Mouse (Mus musculus) neural tube, embryonic 12.5 days (tissue): ENCODE measurements around the gene Ubtd2. TPM values are rescaled to one million over a fixed set of nuclear protein-coding genes. Genes with fewer than 3 reads are reported as not detected.
A peak's percentile ranks its signal among the peaks of the same experiment; 100 is the strongest.

Experiments
- ATAC-seq: fragments of 200-750 bp; cut with Nextera tagmentation; 2 replicates; pipeline ENCODE4 v1.8.0; 2017; ENCODE audit warnings: low read depth, mild to moderate bottlenecking, moderate TSS enrichment, moderate library complexity; ENCODE audit not compliant: low FRiP score
- H3K27ac ChIP-seq: fragments of 300-500 bp; sonication (generic); 2 replicates; pipeline ENCODE4 v1.5.1; 2016
- H3K27me3 ChIP-seq: fragments of 300-500 bp; sonication (generic); replicated peaks from 2 replicates; pipeline ENCODE4 v1.6.1; 2016; ENCODE audit warnings: mild to moderate bottlenecking
- H3K36me3 ChIP-seq: fragments of 300-500 bp; sonication (generic); 2 replicates; pipeline ENCODE4 v1.6.1; 2016; ENCODE audit warnings: mild to moderate bottlenecking
- H3K4me1 ChIP-seq: fragments of 300-500 bp; sonication (generic); 2 replicates; pipeline ENCODE4 v1.6.1; 2016
- H3K4me2 ChIP-seq: fragments of 300-500 bp; sonication (generic); replicated peaks from 2 replicates; pipeline ENCODE4 v1.6.1; 2016; ENCODE audit warnings: mild to moderate bottlenecking
- H3K4me3 ChIP-seq: fragments of 300-500 bp; sonication (generic); 2 replicates; pipeline ENCODE4 v1.5.1; 2016
- H3K9ac ChIP-seq: fragments of 300-500 bp; sonication (generic); 2 replicates; pipeline ENCODE4 v1.6.1; 2016; ENCODE audit warnings: mild to moderate bottlenecking
- H3K9me3 ChIP-seq: fragments of 300-500 bp; sonication (generic); 2 replicates; pipeline ENCODE4 v1.6.1; 2016; ENCODE audit warnings: mild to moderate bottlenecking
- WGBS: fragments of 180-500 bp; shearing (Covaris S2); methylation state at CpG from one replicate; pipeline ENCODE4 v1.1.7; 2016; 5-methylcytosine and 5-hydroxymethylcytosine counted together
- polyA plus RNA-seq: library from polyadenylated mRNA; unstranded; fragments of >200 nt; fragmentation: Nextera tagmentation; extraction: Ambion mirVana; gene quantifications from 2 replicates; pipeline ENCODE4 v1.2.1, GENCODE M21; 2016

The Ubtd2 gene
- polyA plus RNA-seq, 1 experiment from 2014 or later, result 60.6 TPM

GRCm38 (mm10) chr11:32531871-32532764 is 76.9 kb downstream of the Ubtd2 start, which contains the start of gene Efcab9:
Efcab9 (minus strand) TSS chr11:32532081.
- Histone ChIP-seq H3K9me3 (no peaks in the 10 kb centered on the region), H3K9ac (peak within 1 kb of the TSS; percentile 70), H3K4me3 (peak within 1 kb of the TSS; percentile 55), H3K36me3 (no peaks in the 10 kb centered on the region), H3K4me1 (peaks cover 31% of the 10 kb centered on the region), H3K27ac (no peak within 1 kb of the TSS), H3K27me3 (peaks cover 15% of the 10 kb centered on the region; the same call in 1 of the 2 replicates), H3K4me2 (peak within 1 kb of the TSS; percentile 97)
- 8% methylated on average over 33 of the region's 33 CpGs for WGBS
- peak; percentile 18; the same call in 1 of the 2 replicates for ATAC-seq

- H3K27ac ChIP-seq, result no peak within 1 kb of the TSS
- ATAC-seq, result peak; percentile 89
- no peaks in the 10 kb centered on the region for H3K36me3 ChIP-seq
- peak within 1 kb of the TSS; percentile 97 for H3K4me2 ChIP-seq
- peak within 1 kb of the TSS; percentile 70 for H3K9ac ChIP-seq
- H3K27me3 ChIP-seq, result peaks cover 15% of the 10 kb centered on the region; the same call in 1 of the 2 replicates
- H3K9me3 ChIP-seq, result no peaks in the 10 kb centered on the region
- under 1% methylated on average over 65 of the region's 82 CpGs for WGBS
- peaks cover 39% of the 10 kb centered on the region for H3K4me1 ChIP-seq
- peak within 1 kb of the TSS; percentile 55 for H3K4me3 ChIP-seq
Observed at GRCm38 (mm10) chr11:32532765-32533481, 77.8 kb downstream of the Ubtd2 start, which contains the start of gene Stk10. Stk10 (plus strand) TSS chr11:32533305.

- no peaks in the 10 kb centered on the region for H3K9me3 ChIP-seq
- peaks cover 46% of the 10 kb centered on the region for H3K4me1 ChIP-seq
- no peaks in the 10 kb centered on the region for H3K36me3 ChIP-seq
- peak overlapping the region; percentile 55 for H3K4me3 ChIP-seq
- WGBS, result 2% methylated on average over 24 of the region's 24 CpGs
- ATAC-seq, result peak; percentile 55
- peaks cover 15% of the 10 kb centered on the region; the same call in 1 of the 2 replicates for H3K27me3 ChIP-seq
- peak overlapping the region; percentile 70 for H3K9ac ChIP-seq
- peak overlapping the region; percentile 97 for H3K4me2 ChIP-seq
- no peak overlapping the region for H3K27ac ChIP-seq
Observed at GRCm38 (mm10) chr11:32533482-32534261, 78.5 kb downstream of the Ubtd2 start.

- 76% methylated on average over 7 of the region's 7 CpGs for WGBS
- Histone ChIP-seq H3K27ac (no peak overlapping the region), H3K9me3 (no peaks in the 10 kb centered on the region), H3K4me1 (peaks cover 53% of the 10 kb centered on the region), H3K27me3 (peaks cover 13% of the 10 kb centered on the region; the same call in 1 of the 2 replicates), H3K9ac (no peak overlapping the region), H3K4me3 (no peak overlapping the region), H3K36me3 (no peaks in the 10 kb centered on the region), H3K4me2 (peak overlapping the region; percentile 97)
- no peak for ATAC-seq
Observed at GRCm38 (mm10) chr11:32534453-32535075, 79.4 kb downstream of the Ubtd2 start.

- H3K4me3 ChIP-seq, result no peak overlapping the region
- H3K9me3 ChIP-seq, result no peaks in the 10 kb centered on the region
- ATAC-seq, result no peak
- no peak overlapping the region for H3K27ac ChIP-seq
- H3K4me2 ChIP-seq, result no peak overlapping the region
- peaks cover 13% of the 10 kb centered on the region; the same call in 1 of the 2 replicates for H3K27me3 ChIP-seq
- WGBS, result 96% methylated on average over 4 of the region's 4 CpGs
- peaks cover 53% of the 10 kb centered on the region for H3K4me1 ChIP-seq
- H3K9ac ChIP-seq, result no peak overlapping the region
- H3K36me3 ChIP-seq, result no peaks in the 10 kb centered on the region
Observed at GRCm38 (mm10) chr11:32535646-32536045, 80.5 kb downstream of the Ubtd2 start.

GRCm38 (mm10) chr11:32536954-32537353 is 81.8 kb downstream of the Ubtd2 start:
- peak overlapping the region; percentile 37; the same call in 1 of the 2 replicates for H3K27ac ChIP-seq
- H3K4me2 ChIP-seq, result no peak overlapping the region
- no peak overlapping the region for H3K4me3 ChIP-seq
- no peak overlapping the region for H3K9ac ChIP-seq
- peaks cover 7% of the 10 kb centered on the region; the same call in 1 of the 2 replicates for H3K27me3 ChIP-seq
- no peaks in the 10 kb centered on the region for H3K9me3 ChIP-seq
- ATAC-seq, result 0 out of 2 replicates have a peak, but pooled peaks have one; percentile 23
- peaks cover 49% of the 10 kb centered on the region for H3K4me1 ChIP-seq
- 23% methylated on average over 7 of the region's 7 CpGs for WGBS
- H3K36me3 ChIP-seq, result no peaks in the 10 kb centered on the region

GRCm38 (mm10) chr11:32538435-32538834 is 83.3 kb downstream of the Ubtd2 start:
- Histone ChIP-seq H3K9me3 (no peaks in the 10 kb centered on the region), H3K36me3 (no peaks in the 10 kb centered on the region), H3K4me1 (peaks cover 48% of the 10 kb centered on the region), H3K9ac (no peak overlapping the region), H3K4me3 (no peak overlapping the region), H3K4me2 (no peak overlapping the region), H3K27me3 (peaks cover 5% of the 10 kb centered on the region; the same call in 1 of the 2 replicates), H3K27ac (no peak overlapping the region)
- ATAC-seq, result no peak
- 62% methylated on average over 6 of the region's 6 CpGs for WGBS

GRCm38 (mm10) chr11:32538846-32539245 is 83.7 kb downstream of the Ubtd2 start:
- Histone ChIP-seq H3K9me3 (no peaks in the 10 kb centered on the region), H3K36me3 (no peaks in the 10 kb centered on the region), H3K4me3 (no peak overlapping the region), H3K4me1 (peaks cover 44% of the 10 kb centered on the region), H3K9ac (no peak overlapping the region), H3K27ac (no peak overlapping the region), H3K4me2 (no peak overlapping the region), H3K27me3 (peaks cover 5% of the 10 kb centered on the region; the same call in 1 of the 2 replicates)
- WGBS, result 87% methylated on average over 4 of the region's 4 CpGs
- no peak for ATAC-seq

- no peak overlapping the region for H3K4me2 ChIP-seq
- peaks cover 35% of the 10 kb centered on the region for H3K4me1 ChIP-seq
- H3K4me3 ChIP-seq, result no peak overlapping the region
- no peak for ATAC-seq
- no peak overlapping the region for H3K9ac ChIP-seq
- no peaks in the 10 kb centered on the region for H3K9me3 ChIP-seq
- H3K36me3 ChIP-seq, result no peaks in the 10 kb centered on the region
- 95% methylated on average over 7 of the region's 7 CpGs for WGBS
- H3K27me3 ChIP-seq, result peaks cover 2% of the 10 kb centered on the region; the same call in 1 of the 2 replicates
- no peak overlapping the region for H3K27ac ChIP-seq
Observed at GRCm38 (mm10) chr11:32539717-32540116, 84.5 kb downstream of the Ubtd2 start.

GRCm38 (mm10) chr11:32540463-32540862 is 85.3 kb downstream of the Ubtd2 start:
- Histone ChIP-seq H3K27ac (no peak overlapping the region), H3K4me2 (no peak overlapping the region), H3K4me3 (no peak overlapping the region), H3K4me1 (peaks cover 33% of the 10 kb centered on the region), H3K9ac (no peak overlapping the region), H3K27me3 (no peaks in the 10 kb centered on the region), H3K36me3 (no peaks in the 10 kb centered on the region), H3K9me3 (no peaks in the 10 kb centered on the region)
- WGBS, result 83% methylated on average over 6 of the region's 6 CpGs
- no peak for ATAC-seq

- Histone ChIP-seq H3K4me2 (no peak overlapping the region), H3K27ac (no peak overlapping the region), H3K4me1 (peaks cover 29% of the 10 kb centered on the region), H3K27me3 (no peaks in the 10 kb centered on the region), H3K9ac (no peak overlapping the region), H3K9me3 (no peaks in the 10 kb centered on the region), H3K4me3 (no peak overlapping the region), H3K36me3 (no peaks in the 10 kb centered on the region)
- ATAC-seq, result no peak
- 96% methylated on average over 4 of the region's 4 CpGs for WGBS
Observed at GRCm38 (mm10) chr11:32542181-32542580, 87.0 kb downstream of the Ubtd2 start.
